Mouse (Mus musculus) stomach, postnatal 0 days (tissue): ENCODE data around the gene Sepsecs.
"Not testable (repeated sequence)": the region's sequence is repeated elsewhere in the genome, so short reads cannot be mapped to it uniquely, and the experiment has no call there.

Experiments
- CTCF ChIP-seq: IDR thresholded peaks from 2 replicates; pipeline ENCODE4 v1.5.1; 2016; ENCODE audit warnings: antibody characterized with exemption, low read depth, mild to moderate bottlenecking, moderate library complexity
- EP300 ChIP-seq: optimal IDR thresholded peaks from 2 replicates; pipeline ENCODE3; 2016; ENCODE audit warnings: antibody characterized with exemption

DNA sequence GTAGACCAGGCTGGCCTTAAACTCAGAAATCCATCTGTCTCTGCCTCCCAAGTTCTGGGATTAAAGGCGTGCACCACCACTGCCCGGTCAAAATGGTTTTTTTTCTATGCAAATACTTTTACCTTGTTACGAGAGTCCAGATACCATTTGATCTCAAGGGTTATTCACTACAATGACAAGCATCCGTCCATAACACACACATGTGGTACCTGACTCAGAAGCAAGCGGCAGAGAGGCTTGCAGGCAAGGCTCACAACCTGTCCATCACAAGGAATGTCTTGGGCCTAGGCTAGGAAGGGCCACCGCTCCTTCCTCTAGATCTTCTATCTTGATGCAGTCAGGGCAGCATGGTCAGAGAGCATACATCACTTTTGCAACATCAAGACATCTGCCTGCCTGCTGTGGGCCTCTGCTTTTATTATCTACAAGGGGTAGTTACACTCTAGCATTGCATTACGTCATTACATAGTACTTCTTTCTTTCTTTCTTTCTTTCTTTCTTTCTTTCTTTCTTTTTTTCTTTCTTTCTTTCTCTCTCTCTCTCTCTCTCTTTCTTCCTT is 28.5 kb upstream of the Sepsecs start:
- not testable (repeated sequence) for TF ChIP-seq CTCF, EP300
